Mouse (Mus musculus): ENCODE results near the gene Stk32c. TPM values are rescaled to one million over a fixed set of nuclear protein-coding genes. Genes with fewer than 3 reads are reported as not detected.
A peak's percentile ranks its signal among the peaks of the same experiment; 100 is the strongest.

Stk32c gene
- polyA plus RNA-seq, 1 experiment from 2014 or later: 0.06 TPM

DNA sequence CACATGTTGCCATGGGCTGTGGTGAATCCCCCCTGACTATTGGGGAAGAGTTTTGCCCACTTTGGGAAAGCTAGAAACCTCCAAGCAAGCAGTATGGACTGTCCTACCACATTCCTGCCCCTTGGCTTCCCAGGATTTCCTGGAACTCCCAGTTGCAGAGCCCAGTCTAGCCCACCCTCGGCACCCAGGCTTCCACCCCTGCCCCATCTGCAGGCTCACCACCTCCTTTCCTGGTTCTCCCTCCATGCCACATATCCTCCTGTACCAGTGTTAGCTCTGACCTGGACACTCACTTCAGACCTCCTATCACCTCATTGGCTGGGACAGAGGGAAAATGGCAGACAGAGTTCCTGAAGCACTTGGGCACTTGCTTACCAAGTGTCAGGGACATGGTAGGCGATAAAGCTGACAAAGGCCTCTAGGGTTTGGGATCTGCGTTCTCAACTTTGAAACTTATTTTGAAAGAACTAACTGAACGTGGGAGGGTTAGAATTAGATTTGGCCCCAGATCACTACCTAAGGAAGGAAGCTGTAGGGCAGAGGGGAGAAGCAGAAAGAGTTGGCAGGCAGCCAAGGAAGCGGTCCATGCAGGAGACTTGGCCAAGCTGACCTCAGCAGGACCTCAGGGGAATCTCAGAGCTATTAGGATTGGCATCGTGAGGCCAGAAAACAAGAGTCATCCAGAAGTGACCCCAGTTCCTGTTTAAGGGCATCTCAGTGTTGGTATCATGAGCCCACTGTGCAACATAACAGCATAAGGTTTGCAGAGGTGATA, 5.7 kb upstream of the Stk32c start:
- TF ChIP-seq CTCF (IDR thresholded peaks at IDR 0.05): no peak
- TF ChIP-seq EP300 (IDR thresholded peaks at IDR 0.05): no peak
- Histone ChIP-seq H3K27me3 (replicated peaks; ENCODE audit: insufficient read depth, low read length) (no peaks in the 10 kb centered on the region), H3K4me2 (replicated peaks; ENCODE audit: low read depth, low read length) (no peak overlapping the region), H3K27ac (ENCODE audit: low read length) (no peak overlapping the region), H3K9me3 (ENCODE audit: low read length) (no peaks in the 10 kb centered on the region), H3K4me3 (ENCODE audit: low read depth, low read length) (no peak overlapping the region), H3K9ac (replicated peaks; ENCODE audit: low read depth) (no peak overlapping the region), H3K36me3 (ENCODE audit: insufficient read depth, low read length) (no peaks in the 10 kb centered on the region), H3K4me1 (ENCODE audit: insufficient read depth, low read depth, low read length) (peaks cover 2% of the 10 kb centered on the region; the same call in 1 of the 2 replicates)
- no peak for ATAC-seq
- DNase-seq (ENCODE audit: low spot score): no peak
- WGBS: 43% methylated on average over 6 of the region's 6 CpGs

GRCm38 (mm10) chr7:139217046-139217445, 3.9 kb upstream of the Stk32c start:
- Histone ChIP-seq H3K27me3 (replicated peaks; ENCODE audit: insufficient read depth, low read length) (no peaks in the 10 kb centered on the region), H3K4me3 (ENCODE audit: low read depth, low read length) (no peak overlapping the region), H3K9ac (replicated peaks; ENCODE audit: low read depth) (no peak overlapping the region), H3K4me1 (ENCODE audit: insufficient read depth, low read depth, low read length) (peaks cover 11% of the 10 kb centered on the region), H3K27ac (ENCODE audit: low read length) (no peak overlapping the region), H3K9me3 (ENCODE audit: low read length) (no peaks in the 10 kb centered on the region), H3K4me2 (replicated peaks; ENCODE audit: low read depth, low read length) (no peak overlapping the region), H3K36me3 (ENCODE audit: insufficient read depth, low read length) (no peaks in the 10 kb centered on the region)
- ATAC-seq: no peak
- 74% methylated on average over 7 of the region's 7 CpGs for WGBS
- no peak for DNase-seq (ENCODE audit: low spot score)
- TF ChIP-seq EP300 (IDR thresholded peaks at IDR 0.05) (no peak), CTCF (IDR thresholded peaks at IDR 0.05) (0 out of 2 replicates have a peak, but pooled peaks have one; percentile 9)

GRCm38 (mm10) chr7:139216464-139216863, 3.4 kb upstream of the Stk32c start:
- 60% methylated on average over 9 of the region's 9 CpGs for WGBS
- H3K4me1 ChIP-seq (ENCODE audit: insufficient read depth, low read depth, low read length): peaks cover 11% of the 10 kb centered on the region
- no peaks in the 10 kb centered on the region for H3K9me3 ChIP-seq (ENCODE audit: low read length)
- H3K4me2 ChIP-seq (replicated peaks; ENCODE audit: low read depth, low read length): no peak overlapping the region
- TF ChIP-seq EP300 (IDR thresholded peaks at IDR 0.05) (0 out of 2 replicates have a peak, but pooled peaks have one; percentile 7), CTCF (IDR thresholded peaks at IDR 0.05) (no peak)
- DNase-seq (ENCODE audit: low spot score) (peak; percentile 22), ATAC-seq (no peak)
- H3K27ac ChIP-seq (ENCODE audit: low read length): no peak overlapping the region
- no peaks in the 10 kb centered on the region for H3K27me3 ChIP-seq (replicated peaks; ENCODE audit: insufficient read depth, low read length)
- H3K4me3 ChIP-seq (ENCODE audit: low read depth, low read length): no peak overlapping the region
- no peaks in the 10 kb centered on the region for H3K36me3 ChIP-seq (ENCODE audit: insufficient read depth, low read length)
- no peak overlapping the region for H3K9ac ChIP-seq (replicated peaks; ENCODE audit: low read depth)

DNA sequence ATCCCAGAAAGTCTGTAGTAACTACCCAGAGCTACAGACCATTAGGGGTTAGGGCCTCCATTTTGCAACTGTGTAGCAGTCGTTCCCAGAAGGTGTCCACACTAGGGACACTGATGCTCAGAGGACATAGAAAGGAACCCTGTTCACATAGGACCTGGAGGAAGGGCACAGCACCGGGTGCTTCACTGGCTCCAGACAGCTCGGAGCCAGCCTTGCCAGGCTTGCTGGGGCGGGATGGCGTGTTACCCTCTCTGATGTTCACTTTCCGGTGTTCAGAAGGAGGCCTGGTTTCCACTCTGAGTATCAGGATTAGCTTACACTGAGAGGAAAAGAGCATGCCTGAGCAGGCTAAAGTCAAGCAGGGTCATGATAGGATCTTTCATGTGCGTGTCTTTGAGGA, 2.8 kb upstream of the Stk32c start:
- ATAC-seq (no peak), DNase-seq (ENCODE audit: low spot score) (no peak)
- H3K36me3 ChIP-seq (ENCODE audit: insufficient read depth, low read length): no peaks in the 10 kb centered on the region
- H3K4me1 ChIP-seq (ENCODE audit: insufficient read depth, low read depth, low read length): peaks cover 11% of the 10 kb centered on the region
- H3K4me2 ChIP-seq (replicated peaks; ENCODE audit: low read depth, low read length): no peak overlapping the region
- TF ChIP-seq CTCF (IDR thresholded peaks at IDR 0.05) (no peak), EP300 (IDR thresholded peaks at IDR 0.05) (no peak)
- 83% methylated on average over 7 of the region's 7 CpGs for WGBS
- no peak overlapping the region for H3K27ac ChIP-seq (ENCODE audit: low read length)
- no peak overlapping the region for H3K9ac ChIP-seq (replicated peaks; ENCODE audit: low read depth)
- no peaks in the 10 kb centered on the region for H3K27me3 ChIP-seq (replicated peaks; ENCODE audit: insufficient read depth, low read length)
- no peaks in the 10 kb centered on the region for H3K9me3 ChIP-seq (ENCODE audit: low read length)
- H3K4me3 ChIP-seq (ENCODE audit: low read depth, low read length): no peak overlapping the region

DNA sequence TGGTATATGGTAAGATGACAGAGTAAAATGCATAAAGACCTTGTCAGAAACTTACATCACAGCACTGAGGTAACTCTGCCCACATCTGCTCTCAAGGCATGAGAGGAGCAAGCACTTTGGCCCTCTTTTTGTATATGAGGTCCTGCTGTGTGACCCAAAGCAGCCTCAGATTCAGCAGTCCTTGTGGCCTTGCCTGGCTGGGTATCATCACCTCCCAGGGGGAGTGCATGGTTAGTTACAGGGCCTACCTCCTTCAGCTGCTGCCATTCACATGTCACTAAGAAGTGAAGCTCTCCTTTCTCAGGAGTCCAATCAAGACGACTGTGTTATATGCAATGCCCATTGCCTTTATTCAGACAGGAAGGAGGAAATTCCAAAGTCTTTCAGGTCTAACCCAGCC, 2.4 kb upstream of the Stk32c start:
- H3K9me3 ChIP-seq (ENCODE audit: low read length): no peaks in the 10 kb centered on the region
- 57% methylated on average over 1 of the region's 1 CpGs for WGBS
- H3K4me3 ChIP-seq (ENCODE audit: low read depth, low read length): no peak overlapping the region
- H3K9ac ChIP-seq (replicated peaks; ENCODE audit: low read depth): no peak overlapping the region
- DNase-seq (ENCODE audit: low spot score): no peak
- no peaks in the 10 kb centered on the region for H3K36me3 ChIP-seq (ENCODE audit: insufficient read depth, low read length)
- H3K27ac ChIP-seq (ENCODE audit: low read length): no peak overlapping the region
- TF ChIP-seq EP300 (IDR thresholded peaks at IDR 0.05): no peak
- no peak for TF ChIP-seq CTCF (IDR thresholded peaks at IDR 0.05)
- H3K4me2 ChIP-seq (replicated peaks; ENCODE audit: low read depth, low read length): no peak overlapping the region
- no peak for ATAC-seq
- peaks cover 11% of the 10 kb centered on the region for H3K4me1 ChIP-seq (ENCODE audit: insufficient read depth, low read depth, low read length)
- H3K27me3 ChIP-seq (replicated peaks; ENCODE audit: insufficient read depth, low read length): no peaks in the 10 kb centered on the region

DNA sequence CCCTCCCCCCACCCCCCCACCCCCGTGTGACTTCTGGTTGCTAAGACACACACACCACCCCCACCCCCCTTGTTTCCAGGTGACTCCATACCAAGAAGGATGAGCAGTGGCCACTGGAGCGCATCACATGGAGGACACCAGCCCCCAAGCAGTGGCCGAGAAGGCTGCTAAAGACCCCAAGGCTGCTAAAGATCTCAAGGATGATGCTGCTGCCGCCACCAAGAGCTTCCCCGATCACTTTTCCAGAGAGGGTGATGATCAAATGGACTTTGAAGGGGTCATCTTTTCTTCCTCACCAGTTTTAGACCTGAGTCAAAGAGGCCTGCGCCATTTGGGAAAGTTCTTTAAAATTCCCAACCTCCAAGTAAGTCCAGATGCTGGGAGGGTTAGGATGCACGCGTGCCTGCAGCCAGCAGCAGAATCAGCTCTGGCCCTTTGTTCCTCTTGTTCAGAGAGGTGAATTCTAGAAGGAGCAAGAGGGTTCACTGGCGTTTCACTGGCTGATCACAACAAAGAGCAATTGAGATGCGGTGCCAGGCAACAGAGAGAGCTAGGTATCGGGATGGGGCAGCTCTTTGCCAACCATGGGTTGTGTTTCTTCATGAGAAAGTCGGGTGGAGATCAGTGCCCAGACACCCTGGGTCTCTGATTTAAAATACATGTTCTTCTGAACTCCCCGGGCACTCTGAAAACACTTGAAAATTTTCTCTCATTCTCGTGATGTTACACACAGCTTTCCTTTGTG, 1.7 kb upstream of the Stk32c start:
- no peaks in the 10 kb centered on the region for H3K9me3 ChIP-seq (ENCODE audit: low read length)
- H3K4me3 ChIP-seq (ENCODE audit: low read depth, low read length): no peak overlapping the region
- DNase-seq (ENCODE audit: low spot score): no peak
- no peaks in the 10 kb centered on the region for H3K27me3 ChIP-seq (replicated peaks; ENCODE audit: insufficient read depth, low read length)
- ATAC-seq: no peak
- peaks cover 11% of the 10 kb centered on the region for H3K4me1 ChIP-seq (ENCODE audit: insufficient read depth, low read depth, low read length)
- no peak overlapping the region for H3K9ac ChIP-seq (replicated peaks; ENCODE audit: low read depth)
- no peaks in the 10 kb centered on the region for H3K36me3 ChIP-seq (ENCODE audit: insufficient read depth, low read length)
- no peak overlapping the region for H3K27ac ChIP-seq (ENCODE audit: low read length)
- 80% methylated on average over 14 of the region's 14 CpGs for WGBS
- no peak overlapping the region for H3K4me2 ChIP-seq (replicated peaks; ENCODE audit: low read depth, low read length)
- no peak for TF ChIP-seq CTCF (IDR thresholded peaks at IDR 0.05)
- no peak for TF ChIP-seq EP300 (IDR thresholded peaks at IDR 0.05)

Data from lung, postnatal 0 days (tissue).